14 mouse cellular contexts compared by ENCODE assay signal in the genomic region with DNA sequence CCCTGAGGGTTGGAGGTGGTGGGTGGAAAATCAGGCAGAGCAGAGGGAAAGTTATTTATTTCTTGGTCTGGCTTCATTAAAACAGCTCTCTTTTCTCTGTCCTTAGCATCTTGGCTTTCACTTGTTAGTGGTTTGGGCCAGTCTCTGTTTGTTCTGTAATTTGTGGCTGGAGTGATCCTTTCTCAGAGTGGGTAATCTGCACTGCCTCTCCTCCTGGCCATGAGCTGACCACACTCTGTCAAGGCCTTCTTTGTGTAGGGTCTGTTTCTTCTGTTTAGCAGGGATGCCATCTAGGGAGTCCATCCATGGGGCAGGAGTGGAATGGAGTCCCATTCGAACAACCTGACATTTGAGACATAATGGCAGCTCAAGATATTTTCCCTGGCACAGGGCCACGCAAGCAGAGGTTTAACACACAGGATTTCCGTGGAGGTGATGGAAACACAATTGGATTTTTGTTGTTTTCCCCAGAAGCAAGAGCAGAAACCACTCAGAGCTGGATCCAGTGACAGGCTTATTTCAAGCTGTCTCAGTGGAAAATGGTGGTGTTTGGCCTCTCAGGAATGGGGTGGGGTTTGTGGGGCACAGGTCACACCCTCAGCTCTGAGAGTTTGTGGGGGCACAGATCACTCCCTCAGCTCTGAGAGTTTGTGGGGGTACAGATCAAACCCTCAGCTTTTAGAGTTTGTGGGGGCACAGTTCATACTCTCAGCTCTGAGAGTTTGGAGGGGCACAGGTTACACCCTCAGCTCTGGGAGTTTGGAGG.
DNase-seq lines count a peak whose midpoint lies in the region; ATAC-seq lines count a peak whose summit lies in the region.
"Had no signal": no experiment of that assay in that cellular context is flagged by ENCODE, and none has a peak within 500 bp of the region (broad histone marks: within the 10 kb centered on the region; RNA-seq: fewer than 3 reads in every experiment).

No protein-coding gene starts in this region.

- H3K27me3 ChIP-seq in heart, embryonic 10.5 days (ENCODE audit: insufficient read depth, poor library complexity, severe bottlenecking): no peaks in the 10 kb centered on the region
- no peaks in the 10 kb centered on the region for H3K27me3 ChIP-seq in kidney, embryonic 16.5 days (ENCODE audit: insufficient read depth, low read length)
- H3K27me3 ChIP-seq in embryonic facial prominence, embryonic 14.5 days (replicated peaks; ENCODE audit: control insufficient read depth, insufficient read depth, low read length): no peaks in the 10 kb centered on the region
- no peaks in the 10 kb centered on the region for H3K27me3 ChIP-seq in limb, embryonic 15.5 days
- H3K27me3 ChIP-seq: liver, embryonic 15.5 days; megakaryocyte, embryonic 14.5 days had no signal

- no peaks in the 10 kb centered on the region for H3K9me3 ChIP-seq in heart, embryonic 10.5 days
- H3K9me3 ChIP-seq in kidney, embryonic 16.5 days (ENCODE audit: low read length): no peaks in the 10 kb centered on the region
- H3K9me3 ChIP-seq in embryonic facial prominence, embryonic 14.5 days (ENCODE audit: control insufficient read depth, low read length): no peaks in the 10 kb centered on the region
- H3K9me3 ChIP-seq in limb, embryonic 15.5 days: no peaks in the 10 kb centered on the region
- H3K9me3 ChIP-seq: liver, embryonic 15.5 days had no signal

- no peak overlapping the region for H3K4me2 ChIP-seq in kidney, embryonic 16.5 days (replicated peaks; ENCODE audit: low read depth, low read length)
- H3K4me2 ChIP-seq in embryonic facial prominence, embryonic 14.5 days (ENCODE audit: low read depth, low read length): no peak overlapping the region
- no peak overlapping the region for H3K4me2 ChIP-seq in limb, embryonic 15.5 days
- H3K4me2 ChIP-seq: liver, embryonic 15.5 days had no signal

- H3K4me1 ChIP-seq in heart, embryonic 10.5 days: 0 out of 2 replicates have a peak, but pooled peaks cover 4% of the 10 kb centered on the region
- H3K4me1 ChIP-seq in kidney, embryonic 16.5 days (ENCODE audit: insufficient read depth, low read length): 0 out of 2 replicates have a peak, but pooled peaks cover 7% of the 10 kb centered on the region
- 0 out of 2 replicates have a peak, but pooled peaks cover 7% of the 10 kb centered on the region for H3K4me1 ChIP-seq in embryonic facial prominence, embryonic 14.5 days (ENCODE audit: control insufficient read depth, insufficient read depth, low read length)
- H3K4me1 ChIP-seq in limb, embryonic 15.5 days: peaks cover 15% of the 10 kb centered on the region
- H3K4me1 ChIP-seq: liver, embryonic 15.5 days; megakaryocyte, embryonic 14.5 days had no signal

- no peak for ATAC-seq in kidney, embryonic 16.5 days (ENCODE audit: low FRiP score, low TSS enrichment)
- peak; percentile 60 for ATAC-seq in embryonic facial prominence, embryonic 14.5 days (ENCODE audit: low read depth)
- peak; percentile 55; the same call in 1 of the 2 replicates for ATAC-seq in limb, embryonic 15.5 days (ENCODE audit: insufficient number of reproducible peaks, low FRiP score, low TSS enrichment, low read depth)
- ATAC-seq: forebrain, embryonic 16.5 days had no signal

- no peak for DNase-seq in heart, embryonic 10.5 days (ENCODE audit: low spot score)
- no peak for DNase-seq in heart, postnatal 25 days (ENCODE audit: low spot score)
- DNase-seq in kidney, adult 18-20 months: no peak
- DNase-seq in embryonic facial prominence, embryonic 14.5 days (ENCODE audit: low spot score): peak; percentile 66
- DNase-seq in left cerebral cortex, postnatal 14 days (ENCODE audit: low spot score in 2 of 2): no peak
- DNase-seq: cerebellum, adult 9-11 months; right cerebral cortex, adult 18-20 months; thymus, adult 18-20 months had no signal

- 63% methylated on average over 3 of the region's 3 CpGs for WGBS in heart, embryonic 10.5 days
- 34% methylated on average over 3 of the region's 3 CpGs for WGBS in kidney, embryonic 16.5 days
- 27% methylated on average over 3 of the region's 3 CpGs for whole genome bisulfite sequencing in embryonic facial prominence, embryonic 14.5 days
- WGBS in limb, embryonic 15.5 days: 21% methylated on average over 3 of the region's 3 CpGs

- no peak overlapping the region for H3K4me3 ChIP-seq in heart, embryonic 10.5 days
- no peak overlapping the region for H3K4me3 ChIP-seq in kidney, embryonic 16.5 days (ENCODE audit: low read length)
- H3K4me3 ChIP-seq in embryonic facial prominence, embryonic 14.5 days (ENCODE audit: low read depth, low read length): no peak overlapping the region
- no peak overlapping the region for H3K4me3 ChIP-seq in limb, embryonic 15.5 days
- H3K4me3 ChIP-seq: erythroblast, embryonic 14.5 days; liver, embryonic 15.5 days; megakaryocyte, embryonic 14.5 days had no signal

- H3K9ac ChIP-seq in kidney, embryonic 16.5 days (replicated peaks; ENCODE audit: low read length): no peak overlapping the region
- H3K9ac ChIP-seq in embryonic facial prominence, embryonic 14.5 days (ENCODE audit: low read depth, low read length): no peak overlapping the region
- no peak overlapping the region for H3K9ac ChIP-seq in limb, embryonic 15.5 days
- H3K9ac ChIP-seq: liver, embryonic 15.5 days had no signal

- intact Hi-C loops in heart, postnatal 25 days (cut with DNase I): no loop called here
- intact Hi-C loops in left cerebral cortex, postnatal 14 days (cut with DNase I): no loop called here

- no peaks in the 10 kb centered on the region for H3K36me3 ChIP-seq in heart, embryonic 10.5 days
- H3K36me3 ChIP-seq in kidney, embryonic 16.5 days (ENCODE audit: insufficient read depth, low read length): no peaks in the 10 kb centered on the region
- no peaks in the 10 kb centered on the region for H3K36me3 ChIP-seq in embryonic facial prominence, embryonic 14.5 days (ENCODE audit: control insufficient read depth, insufficient read depth, low read length)
- no peaks in the 10 kb centered on the region for H3K36me3 ChIP-seq in limb, embryonic 15.5 days
- H3K36me3 ChIP-seq: liver, embryonic 15.5 days had no signal

- peak overlapping the region; percentile 47; the same call in 1 of the 2 replicates for H3K27ac ChIP-seq in heart, embryonic 10.5 days
- H3K27ac ChIP-seq in kidney, embryonic 16.5 days (ENCODE audit: low read length): 0 out of 2 replicates have a peak overlapping the region, but pooled peaks have one; percentile 8
- peak overlapping the region; percentile 56 for H3K27ac ChIP-seq in embryonic facial prominence, embryonic 14.5 days (replicated peaks; ENCODE audit: low read depth, low read length)
- H3K27ac ChIP-seq in limb, embryonic 15.5 days: peak overlapping the region; percentile 54; the same call in 1 of the 2 replicates
- H3K27ac ChIP-seq: liver, embryonic 15.5 days had no signal
